Mouse (Mus musculus) ES-Bruce4 (cell line): ENCODE measurements at regions not wholly inside any gene's neighbourhood (a gene's known extent, or its start where the extent isn't known, plus 50 kb on each side); places are given as distances from the start of the nearest gene placed in this dataset.

Experiments used
- H3K27ac ChIP-seq: 2 replicates; pipeline ENCODE4 v1.5.1; 2012; ENCODE audit warnings: low read length, inconsistent platforms; ENCODE audit not compliant: insufficient read depth
- H3K27me3 ChIP-seq: 2 replicates; pipeline ENCODE4 v1.6.1; 2012; ENCODE audit warnings: mild to moderate bottlenecking, low read length, inconsistent platforms; ENCODE audit not compliant: control insufficient read depth, poor library complexity, insufficient read depth, severe bottlenecking
- H3K36me3 ChIP-seq: 2 replicates; pipeline ENCODE4 v1.6.1; 2012; ENCODE audit warnings: inconsistent platforms, mild to moderate bottlenecking, low read length, moderate library complexity; ENCODE audit not compliant: control insufficient read depth, poor library complexity, insufficient read depth, severe bottlenecking
- H3K4me1 ChIP-seq: one replicate; pipeline ENCODE4 v1.8.1; 2011; ENCODE audit warnings: low read length; ENCODE audit not compliant: control insufficient read depth, insufficient read depth
- H3K4me3 ChIP-seq: 2 replicates; pipeline ENCODE4 v1.5.1; 2011; ENCODE audit warnings: low read depth, mild to moderate bottlenecking, low read length
- H3K9ac ChIP-seq: 2 replicates; pipeline ENCODE4 v1.6.1; 2012; ENCODE audit warnings: low read depth, mild to moderate bottlenecking, inconsistent platforms; ENCODE audit not compliant: poor library complexity, severe bottlenecking
- H3K9me3 ChIP-seq: replicated peaks from 2 replicates; pipeline ENCODE4 v1.6.1; 2012; ENCODE audit warnings: mild to moderate bottlenecking, low read length, inconsistent platforms; ENCODE audit not compliant: control insufficient read depth, poor library complexity, insufficient read depth, severe bottlenecking
- CTCF ChIP-seq: IDR thresholded peaks from one replicate; pipeline ENCODE4 v1.8.1; 2011; ENCODE audit warnings: low read depth, low read length
- EP300 ChIP-seq: IDR thresholded peaks from 2 replicates; pipeline ENCODE4 v1.6.1; 2011; ENCODE audit warnings: low read depth, low read length; ENCODE audit not compliant: insufficient read depth
- POLR2A ChIP-seq: IDR thresholded peaks from one replicate; pipeline ENCODE4 v1.8.1; 2011; ENCODE audit warnings: low read length; ENCODE audit not compliant: insufficient read depth

DNA sequence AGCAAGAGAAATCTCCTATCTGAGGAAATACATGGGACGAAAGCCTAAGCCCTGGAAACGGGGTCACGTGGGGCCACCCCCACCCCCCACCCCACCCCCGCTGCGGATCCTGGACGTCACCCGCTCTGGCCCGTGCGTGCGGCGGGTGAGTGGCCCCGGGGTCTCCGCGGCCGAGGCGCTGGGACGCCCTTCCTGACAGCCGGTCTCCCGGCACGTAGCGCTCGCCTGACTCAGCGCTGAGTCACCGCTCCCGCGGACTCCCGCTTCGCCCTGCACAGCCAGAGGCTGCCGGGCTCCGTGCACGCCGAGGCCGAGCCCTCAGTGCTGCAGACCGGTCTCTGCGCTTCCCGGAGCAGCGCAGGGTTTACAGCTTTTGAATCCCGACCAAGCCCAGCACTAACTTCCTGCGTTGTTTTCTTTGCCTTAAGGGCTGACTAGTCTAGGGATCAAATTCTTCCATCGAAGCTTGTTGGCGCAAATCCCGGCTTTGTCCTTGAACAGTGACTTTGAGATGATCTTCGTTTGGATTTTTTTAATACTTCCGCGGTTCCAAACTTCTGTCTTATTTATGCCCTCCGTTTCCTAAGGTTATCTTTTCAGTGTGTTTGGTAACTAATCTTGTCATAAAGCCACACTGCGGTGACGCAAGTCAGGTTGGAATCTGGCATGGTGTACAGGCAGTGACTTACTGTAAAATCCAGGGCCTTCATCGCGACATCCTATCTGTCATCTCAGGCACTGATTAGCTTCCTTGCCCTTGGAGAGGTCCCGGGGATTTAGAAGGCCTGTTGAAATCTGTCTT is 79.8 kb downstream of the Arrdc3 start:
- no peak for TF ChIP-seq POLR2A
- TF ChIP-seq EP300 = peak; percentile 74; the same call in 1 of the 2 replicates
- Histone ChIP-seq H3K9me3 (no peaks in the 10 kb centered on the region), H3K27me3 (peaks cover 3% of the 10 kb centered on the region; the same call in 1 of the 2 replicates), H3K4me1 (peaks cover 3% of the 10 kb centered on the region), H3K4me3 (peak overlapping the region; percentile 22), H3K9ac (peak overlapping the region; percentile 5; the same call in 1 of the 2 replicates), H3K36me3 (no peaks in the 10 kb centered on the region), H3K27ac (no peak overlapping the region)

DNA sequence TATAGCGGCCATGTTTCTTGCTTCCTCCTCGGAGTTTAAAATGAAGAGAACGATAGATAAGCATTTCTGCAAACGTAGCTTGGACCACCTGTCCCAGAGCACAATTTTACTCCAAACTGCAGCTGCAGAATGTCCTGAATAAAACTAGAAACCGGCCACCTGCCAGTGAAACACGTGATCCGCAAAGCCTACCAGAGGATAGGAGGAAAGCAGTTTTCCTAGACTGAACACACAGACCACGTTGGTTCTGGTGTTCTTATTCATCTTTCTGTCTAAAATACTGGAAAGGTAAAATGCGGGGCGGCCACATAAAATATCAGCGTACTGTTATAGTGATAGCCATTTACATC is 80.4 kb downstream of the Arrdc3 start:
- Histone ChIP-seq H3K9me3 (no peaks in the 10 kb centered on the region), H3K4me1 (peaks cover 3% of the 10 kb centered on the region), H3K4me3 (no peak overlapping the region), H3K27me3 (peaks cover 3% of the 10 kb centered on the region; the same call in 1 of the 2 replicates), H3K27ac (no peak overlapping the region), H3K36me3 (no peaks in the 10 kb centered on the region), H3K9ac (0 out of 2 replicates have a peak overlapping the region, but pooled peaks have one; percentile 5)
- TF ChIP-seq CTCF (no peak), EP300 (no peak), POLR2A (no peak)

GRCm38 (mm10) chr13:80971664-80972063 is 88.5 kb downstream of the Arrdc3 start:
- Histone ChIP-seq H3K4me3 (no peak overlapping the region), H3K9me3 (no peaks in the 10 kb centered on the region), H3K4me1 (no peaks in the 10 kb centered on the region), H3K9ac (no peak overlapping the region), H3K36me3 (no peaks in the 10 kb centered on the region), H3K27me3 (no peaks in the 10 kb centered on the region), H3K27ac (no peak overlapping the region)
- TF ChIP-seq EP300 (no peak), POLR2A (no peak), CTCF (no peak)

DNA sequence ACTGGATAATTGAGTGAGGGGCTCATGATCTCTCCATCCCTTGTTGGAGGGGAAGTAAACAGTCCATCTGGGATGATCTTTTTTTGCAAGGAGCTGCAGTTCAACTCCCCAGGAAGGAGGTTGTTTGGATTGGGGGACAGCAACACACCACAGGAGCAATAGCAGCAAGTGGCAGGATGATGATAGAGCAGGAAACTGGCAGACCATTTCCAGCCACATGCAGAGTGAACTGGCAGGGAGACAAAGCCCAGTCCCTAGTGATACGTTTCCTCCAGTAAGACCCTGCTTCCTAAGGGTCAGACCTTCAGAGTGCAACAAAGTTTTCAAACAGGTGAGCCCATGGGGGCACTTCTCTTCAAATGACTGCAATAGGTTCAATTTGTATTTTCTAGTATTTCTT is 91.2 kb downstream of the Arrdc3 start:
- Histone ChIP-seq H3K4me3 (no peak overlapping the region), H3K9ac (no peak overlapping the region), H3K27ac (no peak overlapping the region), H3K36me3 (no peaks in the 10 kb centered on the region), H3K9me3 (no peaks in the 10 kb centered on the region), H3K27me3 (no peaks in the 10 kb centered on the region), H3K4me1 (no peaks in the 10 kb centered on the region)
- TF ChIP-seq CTCF (no peak), POLR2A (no peak), EP300 (no peak)

DNA sequence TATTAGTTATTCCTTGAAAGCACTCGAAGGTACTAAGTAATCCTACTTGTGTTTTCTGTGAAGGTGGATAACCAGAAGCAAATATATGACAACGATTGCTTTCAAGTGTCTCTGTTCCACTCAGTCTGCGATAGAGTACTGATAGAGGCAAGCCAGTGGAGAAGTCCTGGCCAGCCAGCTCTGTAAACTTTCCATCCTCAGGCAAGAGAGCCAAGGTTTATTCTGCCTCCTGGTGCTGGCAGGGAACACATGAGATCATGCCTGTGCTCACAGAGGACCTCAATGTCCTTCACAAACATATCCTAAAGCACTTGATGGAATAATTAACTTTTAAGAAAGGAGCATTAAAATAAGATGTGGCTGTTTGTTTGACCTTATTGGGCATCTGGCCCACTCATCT is 94.1 kb downstream of the Arrdc3 start:
- no peaks in the 10 kb centered on the region for H3K27me3 ChIP-seq
- no peaks in the 10 kb centered on the region for H3K4me1 ChIP-seq
- H3K9me3 ChIP-seq = no peaks in the 10 kb centered on the region
- TF ChIP-seq EP300 = no peak
- TF ChIP-seq POLR2A = no peak
- no peak for TF ChIP-seq CTCF
- no peak overlapping the region for H3K9ac ChIP-seq
- no peak overlapping the region for H3K4me3 ChIP-seq
- no peaks in the 10 kb centered on the region for H3K36me3 ChIP-seq
- H3K27ac ChIP-seq = no peak overlapping the region

DNA sequence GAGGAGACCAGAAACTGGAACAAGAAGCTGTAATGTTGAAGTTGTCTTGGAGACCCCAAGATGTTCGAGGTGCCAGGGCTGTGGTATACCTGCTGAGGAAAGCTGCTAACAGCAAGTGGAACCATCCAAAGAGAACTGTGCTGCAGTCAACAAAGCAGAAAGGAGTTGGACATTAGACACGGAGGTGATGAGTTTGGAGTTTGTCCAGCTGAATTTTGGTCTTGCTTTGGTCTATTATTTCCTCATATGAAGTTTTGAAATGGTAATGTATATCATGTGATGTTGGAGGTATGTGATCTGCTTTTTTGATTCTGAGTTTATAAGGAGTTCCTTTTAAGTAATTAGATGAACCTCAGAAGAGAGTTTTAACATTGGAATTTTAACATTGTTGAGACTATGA is 98.0 kb downstream of the Arrdc3 start:
- Histone ChIP-seq H3K27me3 (no peaks in the 10 kb centered on the region), H3K4me3 (no peak overlapping the region), H3K36me3 (no peaks in the 10 kb centered on the region), H3K27ac (no peak overlapping the region), H3K9ac (no peak overlapping the region), H3K9me3 (no peaks in the 10 kb centered on the region), H3K4me1 (no peaks in the 10 kb centered on the region)
- TF ChIP-seq CTCF (no peak), POLR2A (no peak), EP300 (no peak)
